Mouse (Mus musculus): ENCODE data around the gene Hs3st1.

Gene Hs3st1

GRCm38 (mm10) chr5:39755375-39755774 lies at the start of gene Hs3st1:
TSS of gene Hs3st1 (minus strand) at chr5:39755475.
- DNase-seq (ENCODE audit: low read depth, low spot score) = peak; percentile 64

GRCm38 (mm10) chr5:39804663-39805062 lies 49.4 kb upstream of the Hs3st1 start:
- DNase-seq (ENCODE audit: low read depth, low spot score) = no peak

GRCm38 (mm10) chr5:39803941-39804340 lies 48.7 kb upstream of the Hs3st1 start:
- no peak for DNase-seq (ENCODE audit: low read depth, low spot score)

GRCm38 (mm10) chr5:39803457-39803856 lies 48.2 kb upstream of the Hs3st1 start:
- no peak for DNase-seq (ENCODE audit: low read depth, low spot score)

DNA sequence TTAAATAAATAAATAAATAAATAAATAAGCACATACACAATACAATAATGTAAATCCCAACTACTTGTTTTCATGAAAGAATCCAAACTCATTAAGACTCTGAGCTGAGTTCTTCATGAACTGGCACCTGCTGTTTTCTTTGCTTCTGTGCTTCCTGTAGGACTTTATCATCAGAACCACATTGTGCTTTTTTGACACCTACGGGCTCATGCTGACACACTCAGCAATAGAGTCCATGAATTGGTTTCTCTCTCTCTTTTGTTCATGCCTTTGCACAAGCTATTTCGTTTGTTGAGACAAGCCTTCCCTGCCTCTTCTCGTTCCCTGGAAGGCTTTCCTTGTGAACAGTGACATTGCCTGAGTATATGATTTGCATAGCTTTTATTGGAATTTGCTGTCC lies 46.8 kb upstream of the Hs3st1 start:
- no peak for DNase-seq (ENCODE audit: low read depth, low spot score)

GRCm38 (mm10) chr5:39777094-39777710 lies 21.9 kb upstream of the Hs3st1 start:
- DNase-seq (ENCODE audit: low read depth, low spot score) = no peak

DNA sequence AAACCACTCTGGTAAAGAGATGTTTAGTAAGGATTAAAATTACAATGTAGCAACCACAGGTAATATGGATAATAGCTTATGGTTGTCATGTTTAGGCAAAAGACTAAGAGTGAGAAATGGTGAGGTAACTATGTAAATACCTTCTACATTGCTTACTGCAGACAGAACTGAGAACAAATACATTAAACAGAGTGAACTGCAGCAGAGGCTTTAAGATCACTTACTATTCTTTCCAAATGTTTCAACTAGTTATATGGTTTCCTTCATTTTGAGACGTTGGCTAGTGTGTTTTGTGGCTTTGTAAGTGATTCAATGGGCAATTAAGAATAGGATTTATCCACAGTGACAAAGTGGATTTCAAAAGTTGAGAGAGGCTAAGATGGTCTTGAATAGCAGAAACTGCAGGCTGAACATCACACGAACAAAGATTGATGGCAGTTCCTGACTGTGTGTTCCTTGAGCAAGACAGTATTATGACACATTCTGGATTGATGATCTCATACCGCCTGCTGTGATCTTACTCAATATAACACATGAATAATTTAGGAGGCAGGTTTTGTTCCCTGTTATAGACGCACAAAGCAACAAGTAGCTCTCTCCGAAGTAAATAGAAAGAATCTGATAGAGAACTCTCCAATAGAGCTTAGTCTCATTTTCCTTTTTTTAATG lies 16.5 kb upstream of the Hs3st1 start:
- DNase-seq (ENCODE audit: low read depth, low spot score) = peak; percentile 12

DNA sequence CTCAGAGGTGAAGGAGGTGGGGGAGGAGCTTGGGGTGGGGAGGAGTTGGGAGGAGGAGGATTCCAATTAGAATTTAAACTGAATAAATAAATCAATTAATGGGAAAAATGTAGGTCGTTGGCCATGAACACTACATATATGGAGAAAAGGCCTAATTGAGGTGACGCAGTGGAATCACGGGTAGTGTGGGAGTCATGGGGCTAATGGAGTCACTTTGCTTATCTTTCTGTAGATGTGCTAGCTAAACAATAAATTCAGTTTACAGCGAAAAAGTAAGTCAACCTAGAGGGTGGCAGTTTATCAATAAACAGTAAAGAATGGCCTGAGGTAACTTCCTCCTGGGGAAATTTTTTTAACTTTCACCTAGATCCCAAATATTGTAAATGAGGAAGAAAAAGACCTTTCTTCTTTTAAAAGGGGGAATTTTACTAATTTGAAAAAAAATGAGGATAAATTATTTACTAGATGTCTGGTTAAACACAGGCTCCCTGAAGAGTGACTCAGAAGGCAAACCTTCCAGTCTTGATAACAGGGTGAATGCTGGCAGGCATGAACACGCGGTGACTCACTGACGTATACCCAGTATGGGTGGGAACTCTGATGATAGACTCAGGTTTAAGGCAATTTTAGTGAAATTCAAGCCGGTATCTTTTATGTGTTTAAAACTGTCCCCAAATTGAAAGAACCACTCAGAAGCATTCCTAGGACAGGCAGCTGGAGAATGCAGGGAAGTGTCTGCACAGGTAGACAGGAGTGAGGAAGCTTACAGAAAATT lies 6.6 kb upstream of the Hs3st1 start:
- no peak for DNase-seq (ENCODE audit: low read depth, low spot score)

DNA sequence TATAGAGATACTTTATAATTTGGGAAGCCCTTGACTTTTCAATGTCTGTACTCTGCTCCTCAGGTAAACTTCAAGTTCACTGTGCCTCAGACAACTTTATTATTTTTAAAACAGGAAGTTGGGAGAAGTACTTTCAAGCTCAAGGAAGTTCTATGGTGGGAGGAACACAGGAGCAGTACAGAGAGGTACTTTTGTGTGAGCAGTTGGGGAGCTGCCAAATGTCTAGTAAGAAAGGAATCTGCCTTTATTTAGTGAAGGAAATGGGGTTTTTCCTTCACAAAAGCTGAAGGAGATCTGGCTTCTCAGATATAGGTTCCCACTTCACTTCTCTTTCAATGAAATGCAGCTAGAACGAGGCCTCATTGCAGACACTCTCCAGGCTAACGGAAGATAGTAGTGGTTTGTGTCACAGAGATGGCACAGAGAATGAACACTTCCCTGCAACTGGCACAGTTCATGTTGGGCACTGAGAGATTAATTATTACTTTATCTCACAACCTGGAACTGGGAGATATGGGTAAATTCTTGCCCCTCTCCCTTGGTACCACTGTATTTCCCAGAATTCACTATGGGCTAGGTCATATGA lies 3.7 kb upstream of the Hs3st1 start:
- DNase-seq (ENCODE audit: low read depth, low spot score) = no peak

DNA sequence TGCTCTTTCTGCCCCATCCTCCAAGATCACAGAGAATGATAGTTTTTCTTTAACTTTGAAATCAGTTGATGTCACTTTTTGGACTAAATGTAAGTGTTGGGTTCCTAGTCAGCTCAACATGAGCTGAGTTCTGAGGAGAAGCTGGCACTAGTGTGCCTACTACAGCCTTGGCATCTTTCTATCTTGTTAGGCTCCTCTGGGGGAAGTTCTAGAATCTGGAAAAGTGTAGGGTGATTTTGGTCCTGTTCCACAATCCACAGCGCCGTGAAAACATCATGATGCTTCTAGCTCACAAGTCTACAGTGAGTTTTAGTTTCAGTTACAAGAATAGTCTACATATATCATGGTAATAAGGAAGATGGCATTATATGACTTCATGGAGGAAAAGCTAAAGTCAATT lies 18.4 kb downstream of the Hs3st1 start:
- DNase-seq (ENCODE audit: low read depth, low spot score) = no peak

GRCm38 (mm10) chr5:39733750-39734443 lies 21.4 kb downstream of the Hs3st1 start:
- DNase-seq (ENCODE audit: low read depth, low spot score) = no peak

GRCm38 (mm10) chr5:39733013-39733749 lies 22.1 kb downstream of the Hs3st1 start:
- no peak for DNase-seq (ENCODE audit: low read depth, low spot score)

DNA sequence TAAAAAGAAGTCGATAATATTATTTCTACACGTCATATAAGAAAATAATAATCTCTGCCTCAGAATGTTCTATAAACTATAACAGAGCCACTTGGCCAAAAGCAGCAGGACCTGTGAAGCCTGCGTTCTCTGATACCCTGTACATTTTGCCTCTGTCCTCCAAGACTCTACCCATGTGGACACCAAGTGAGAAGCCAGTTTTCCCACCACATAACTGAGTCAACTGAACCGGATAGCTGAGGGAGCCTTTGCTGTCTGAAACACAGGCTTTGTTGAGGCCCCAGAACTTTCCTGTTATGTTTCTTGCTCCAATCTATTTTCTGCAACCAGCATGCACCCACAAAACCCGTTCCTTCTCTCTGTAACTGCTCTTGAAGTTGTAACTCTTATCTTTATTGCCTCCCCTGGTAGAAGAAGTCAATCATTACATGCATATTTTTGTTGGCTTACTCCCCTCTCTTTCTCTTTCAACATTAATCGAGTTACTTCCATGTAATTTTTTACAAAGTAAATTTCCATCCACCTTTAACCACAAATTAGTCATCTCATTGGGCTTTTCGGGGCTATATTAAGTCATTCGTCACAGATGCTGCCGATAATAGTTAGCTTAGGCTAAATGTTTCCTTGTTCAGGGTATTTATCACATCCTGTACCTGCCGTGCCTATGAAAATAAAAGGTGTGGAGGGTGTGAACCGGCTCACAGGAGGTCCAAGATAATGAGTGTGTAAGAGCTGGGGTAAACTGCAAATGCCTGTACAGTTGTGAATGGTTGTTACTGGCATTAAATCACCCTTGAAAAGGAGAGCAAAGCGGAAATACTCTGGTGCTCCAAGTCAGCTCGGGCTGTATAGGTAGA lies 39.4 kb downstream of the Hs3st1 start:
- DNase-seq (ENCODE audit: low read depth, low spot score) = no peak

DNA sequence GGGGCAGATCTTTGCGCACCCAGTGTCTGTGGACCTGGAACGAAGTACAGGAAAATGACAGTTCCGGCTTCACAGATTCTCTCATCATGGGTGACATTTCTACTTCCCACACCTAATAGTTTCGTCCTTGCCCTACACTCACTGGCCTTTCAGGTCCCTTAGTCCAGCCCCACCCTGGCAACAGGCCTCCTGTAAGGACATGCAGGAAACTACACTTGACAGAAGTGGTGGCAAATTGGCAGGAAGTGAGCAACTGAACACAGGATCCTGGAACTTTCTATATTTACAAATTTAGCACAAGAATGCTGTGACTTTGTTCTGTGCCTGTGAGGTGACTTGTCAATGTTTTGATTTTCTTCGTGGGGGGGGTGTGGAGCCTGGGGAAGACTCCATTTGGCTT lies 40.1 kb downstream of the Hs3st1 start:
- no peak for DNase-seq (ENCODE audit: low read depth, low spot score)

GRCm38 (mm10) chr5:39705539-39705938 lies 49.7 kb downstream of the Hs3st1 start:
- DNase-seq (ENCODE audit: low read depth, low spot score) = no peak

DNA sequence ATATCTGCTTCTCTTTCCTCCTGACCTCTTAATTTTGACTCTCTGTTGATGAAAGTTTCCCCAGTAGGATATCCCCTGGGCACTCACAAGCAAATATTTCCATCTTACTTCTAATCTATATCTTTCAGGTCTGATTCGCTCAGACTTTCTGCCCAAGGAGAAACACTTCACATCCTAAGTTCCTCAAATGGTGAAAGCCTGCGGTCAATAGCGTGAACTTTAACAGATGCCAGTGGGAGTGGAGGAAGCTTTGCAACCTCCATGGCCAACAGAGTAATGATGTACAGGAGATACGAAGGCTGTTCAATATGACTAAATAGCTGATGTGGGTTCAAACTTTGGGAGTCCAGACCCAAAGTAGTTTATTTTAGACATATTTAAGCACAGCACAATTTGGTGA lies 94.4 kb downstream of the Hs3st1 start:
- DNase-seq (ENCODE audit: low read depth, low spot score) = no peak

GRCm38 (mm10) chr5:39659417-39659816 lies 95.9 kb downstream of the Hs3st1 start:
- DNase-seq (ENCODE audit: low read depth, low spot score) = no peak

- DNase-seq (ENCODE audit: low read depth, low spot score) = no peak
These were observed 110.4 kb downstream of the Hs3st1 start for GRCm38 (mm10) chr5:39644827-39645380.

DNA sequence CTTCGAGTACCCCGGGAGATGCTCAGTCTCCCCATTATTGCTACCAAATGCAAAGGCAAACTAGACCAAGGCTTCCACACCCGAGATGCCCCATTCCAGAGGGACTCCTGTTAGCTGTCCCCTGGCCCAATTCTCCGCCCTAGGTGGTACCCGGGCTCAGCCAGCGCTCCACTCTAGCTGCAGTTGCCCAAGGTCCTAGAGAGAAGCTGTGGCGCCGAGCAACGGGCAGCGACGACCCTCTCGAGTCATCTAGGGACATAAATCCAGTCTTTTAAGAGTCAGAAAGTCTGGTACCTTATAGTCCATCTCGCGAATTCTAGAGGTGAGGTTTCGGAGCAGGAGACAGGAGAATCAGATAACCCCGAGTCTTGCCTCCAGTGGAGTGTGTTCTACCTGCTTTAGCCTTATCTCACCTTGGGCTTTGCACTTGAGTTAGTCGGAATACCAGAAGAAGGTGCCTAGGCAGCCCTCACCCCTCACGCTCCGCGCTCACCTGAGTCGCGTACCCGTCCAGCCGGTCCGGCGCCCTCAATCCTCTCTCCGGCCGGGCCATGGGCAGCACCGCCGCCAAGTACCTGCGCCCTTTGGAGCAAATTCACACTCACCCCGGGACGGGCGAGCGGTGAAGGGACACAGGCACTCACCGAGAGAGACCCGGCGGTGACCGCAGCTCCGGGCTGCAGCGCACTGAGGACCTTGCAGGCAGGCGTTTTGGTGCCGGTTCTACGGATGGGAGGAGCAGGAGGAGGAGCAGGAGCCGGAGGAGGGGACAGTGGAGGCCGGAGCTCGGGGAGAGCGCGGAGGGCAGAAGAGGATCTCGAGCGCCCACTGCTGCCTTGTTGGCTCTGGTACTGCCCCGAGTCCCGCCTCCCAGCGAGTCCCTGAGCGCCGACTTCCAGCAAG lies 111.1 kb downstream of the Hs3st1 start:
- DNase-seq (ENCODE audit: low read depth, low spot score) = peak; percentile 90

Measured in R1 (cell line).